Mouse (Mus musculus): ENCODE measurements around the gene Lyrm2.

DNA sequence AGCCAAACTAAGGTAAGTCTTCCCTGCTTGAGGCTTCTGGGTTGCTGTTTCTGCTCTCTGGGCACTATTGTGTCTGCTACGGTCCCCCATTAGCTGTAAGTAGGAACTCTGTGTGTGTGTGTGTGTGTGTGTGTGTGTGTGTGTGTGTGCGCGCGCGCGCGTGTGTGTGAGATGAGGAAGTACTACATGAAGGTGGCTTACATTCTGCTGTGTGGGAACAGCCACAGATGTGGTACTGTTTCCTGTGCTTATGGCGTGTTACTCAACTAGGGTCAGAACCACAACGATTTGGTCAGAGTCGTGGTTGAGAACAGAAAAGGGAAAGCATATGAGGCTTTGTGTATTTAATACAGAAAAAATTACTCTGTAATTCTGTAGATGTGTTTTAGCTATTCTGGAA lies 32.0 kb upstream of the Lyrm2 start:
- no peak for TF ChIP-seq GATA1 (IDR thresholded peaks at IDR 0.05; ENCODE audit: low read length)
- no peak for TF ChIP-seq TAL1 (IDR thresholded peaks at IDR 0.05; ENCODE audit: low read length)

All from erythroblast, embryonic 14.5 days (primary cell).